Mouse (Mus musculus): ENCODE measurements around the gene Sept7.

GRCm38 (mm10) chr9:25208087-25208803 lies 44.0 kb upstream of the Sept7 start:
- TF ChIP-seq CTCF (IDR thresholded peaks at IDR 0.05; ENCODE audit: extremely low read depth, insufficient read length, insufficient replicate concordance, low read depth, low read length) (no peak), POLR2A (IDR thresholded peaks at IDR 0.05; ENCODE audit: low read depth, low read length) (no peak)

All from small intestine, adult 2 months (tissue).